Mouse (Mus musculus) olfactory bulb, adult 2 months (tissue): ENCODE measurements around the gene Zmiz1.

Experiments used
- CTCF ChIP-seq: fragments of 200-500 bp; IDR thresholded peaks from 2 replicates; pipeline ENCODE4 v1.5.1; 2012; ENCODE audit warnings: low read depth, mild to moderate bottlenecking, low read length, moderate library complexity; ENCODE audit not compliant: insufficient read depth
- POLR2A ChIP-seq: fragments of 200-500 bp; IDR thresholded peaks from 2 replicates; pipeline ENCODE4 v1.6.1; 2012; ENCODE audit warnings: mild to moderate bottlenecking, low read depth, low read length, moderate library complexity; ENCODE audit not compliant: insufficient read depth

DNA sequence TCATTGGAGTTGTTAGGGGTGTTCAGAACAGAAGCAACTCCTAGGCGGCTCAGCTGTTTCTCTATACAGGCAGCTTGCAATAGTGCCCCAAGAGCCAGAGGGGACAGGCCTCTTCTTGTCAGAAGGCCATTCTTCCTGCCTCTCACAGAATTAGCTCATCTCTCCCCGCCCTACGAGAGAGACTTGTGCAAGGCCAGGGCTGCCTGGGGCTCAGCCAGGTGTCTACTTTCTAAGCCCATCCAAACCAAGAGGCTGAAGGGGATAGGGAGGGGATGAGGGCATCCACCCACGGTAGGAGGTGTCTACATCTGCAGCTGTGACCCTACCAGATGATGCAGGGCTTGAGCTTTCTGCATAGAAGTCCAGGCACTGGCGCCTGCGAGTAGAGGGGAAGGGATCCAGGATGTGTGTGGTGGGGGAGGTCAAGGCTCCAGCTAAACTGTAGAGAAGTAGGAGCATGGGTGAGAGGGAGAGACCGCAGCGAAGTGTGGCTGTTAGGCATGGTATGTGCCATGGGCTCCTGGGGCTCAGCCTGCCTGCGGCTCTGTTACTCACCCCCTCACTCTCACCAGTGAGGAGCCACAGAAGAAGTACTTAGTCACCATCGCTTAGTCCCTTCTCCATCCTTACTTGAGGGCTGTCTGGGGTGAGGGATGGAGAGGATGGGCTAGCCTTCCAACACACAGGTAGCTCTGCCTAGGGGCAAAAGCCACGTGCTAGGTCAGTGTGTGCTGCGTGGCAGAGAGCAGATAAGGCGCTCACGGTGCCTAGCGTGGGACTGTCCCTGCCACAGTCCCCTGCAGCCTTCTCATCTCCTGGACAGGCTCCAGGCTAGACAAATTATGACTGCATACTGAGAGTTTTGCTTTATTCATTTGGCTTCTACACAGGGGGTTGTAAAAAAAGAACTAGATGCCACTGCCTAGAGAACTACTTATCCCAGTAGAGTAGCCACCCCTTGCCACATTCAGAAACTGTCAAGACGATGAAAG lies 130.3 kb downstream of the Zmiz1 start:
- TF ChIP-seq POLR2A (no peak), CTCF (no peak)
